Mouse (Mus musculus): Measurements from ENCODE around the gene Tnnc1. TPM values are rescaled to one million over a fixed set of nuclear protein-coding genes. Genes with fewer than 3 reads are reported as not detected.

Tnnc1 gene
- polyA plus RNA-seq, 1 experiment from 2014 or later: 0.80 TPM

DNA sequence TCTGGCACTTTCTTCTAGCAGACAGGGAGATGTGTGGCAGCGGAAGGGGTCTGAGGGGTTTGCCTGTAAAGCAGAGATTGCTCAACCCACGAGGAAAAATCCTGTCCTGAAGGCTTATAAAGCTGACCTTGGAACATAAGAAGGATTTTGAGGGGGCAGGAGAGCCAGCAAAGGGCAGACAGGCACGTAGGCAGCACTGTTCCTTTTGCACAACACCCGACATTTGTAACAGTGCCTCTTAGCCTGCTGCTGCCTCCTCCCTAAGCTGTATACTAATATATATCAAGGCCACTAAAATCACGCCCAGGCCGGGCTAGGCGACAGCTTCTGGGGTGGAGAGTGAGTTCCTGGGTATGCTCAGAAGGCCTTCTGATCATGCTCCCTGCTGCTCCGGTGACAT lies 22.3 kb downstream of the Tnnc1 start:
- H3K36me3 ChIP-seq: no peaks in the 10 kb centered on the region
- WGBS: 74% methylated on average over 8 of the region's 8 CpGs
- peaks cover 13% of the 10 kb centered on the region for H3K4me1 ChIP-seq
- no peak overlapping the region for H3K4me3 ChIP-seq
- H3K27me3 ChIP-seq (ENCODE audit: low read depth, poor library complexity, severe bottlenecking): no peaks in the 10 kb centered on the region
- H3K9me3 ChIP-seq (replicated peaks): no peaks in the 10 kb centered on the region
- no peak for DNase-seq (ENCODE audit: low spot score)
- H3K27ac ChIP-seq (replicated peaks): no peak overlapping the region; the same call in 1 of the 2 replicates

DNA sequence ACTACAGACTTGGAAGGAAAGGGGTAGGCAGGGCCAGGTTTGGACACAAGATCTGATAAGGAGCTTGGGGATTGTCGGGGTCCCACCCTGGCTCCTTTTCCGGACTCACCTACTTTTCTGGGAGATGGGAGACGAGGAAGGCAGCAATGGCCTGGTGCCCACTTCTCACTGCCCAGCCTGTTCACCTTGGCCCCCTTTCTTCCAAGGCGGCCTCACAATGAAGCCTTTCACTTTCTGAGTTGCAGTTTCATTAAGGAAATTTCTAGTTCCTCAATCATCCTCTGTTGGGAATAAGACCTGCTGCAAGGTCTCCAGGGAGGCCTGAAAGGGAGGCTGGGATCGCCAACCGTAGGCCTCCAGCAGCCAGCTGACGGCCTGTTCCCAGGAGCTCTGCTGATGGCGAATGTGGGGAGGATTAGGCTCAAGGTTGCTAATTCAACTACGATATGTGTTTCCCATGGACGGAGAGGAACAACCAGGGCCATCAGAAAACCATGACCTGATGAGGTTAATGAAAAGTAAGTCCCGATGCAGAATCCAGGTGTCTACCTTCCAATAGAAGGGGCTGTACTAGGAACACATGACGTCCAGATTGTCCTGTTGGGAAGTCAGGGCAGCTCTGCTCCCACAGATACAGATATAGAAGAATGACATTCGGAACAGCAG lies 24.4 kb downstream of the Tnnc1 start:
- H3K4me3 ChIP-seq: no peak overlapping the region
- no peaks in the 10 kb centered on the region for H3K9me3 ChIP-seq (replicated peaks)
- H3K4me1 ChIP-seq: peaks cover 13% of the 10 kb centered on the region
- H3K36me3 ChIP-seq: no peaks in the 10 kb centered on the region
- WGBS: 90% methylated on average over 13 of the region's 13 CpGs
- no peak for DNase-seq (ENCODE audit: low spot score)
- H3K27ac ChIP-seq (replicated peaks): no peak overlapping the region; the same call in 1 of the 2 replicates
- no peaks in the 10 kb centered on the region for H3K27me3 ChIP-seq (ENCODE audit: low read depth, poor library complexity, severe bottlenecking)

DNA sequence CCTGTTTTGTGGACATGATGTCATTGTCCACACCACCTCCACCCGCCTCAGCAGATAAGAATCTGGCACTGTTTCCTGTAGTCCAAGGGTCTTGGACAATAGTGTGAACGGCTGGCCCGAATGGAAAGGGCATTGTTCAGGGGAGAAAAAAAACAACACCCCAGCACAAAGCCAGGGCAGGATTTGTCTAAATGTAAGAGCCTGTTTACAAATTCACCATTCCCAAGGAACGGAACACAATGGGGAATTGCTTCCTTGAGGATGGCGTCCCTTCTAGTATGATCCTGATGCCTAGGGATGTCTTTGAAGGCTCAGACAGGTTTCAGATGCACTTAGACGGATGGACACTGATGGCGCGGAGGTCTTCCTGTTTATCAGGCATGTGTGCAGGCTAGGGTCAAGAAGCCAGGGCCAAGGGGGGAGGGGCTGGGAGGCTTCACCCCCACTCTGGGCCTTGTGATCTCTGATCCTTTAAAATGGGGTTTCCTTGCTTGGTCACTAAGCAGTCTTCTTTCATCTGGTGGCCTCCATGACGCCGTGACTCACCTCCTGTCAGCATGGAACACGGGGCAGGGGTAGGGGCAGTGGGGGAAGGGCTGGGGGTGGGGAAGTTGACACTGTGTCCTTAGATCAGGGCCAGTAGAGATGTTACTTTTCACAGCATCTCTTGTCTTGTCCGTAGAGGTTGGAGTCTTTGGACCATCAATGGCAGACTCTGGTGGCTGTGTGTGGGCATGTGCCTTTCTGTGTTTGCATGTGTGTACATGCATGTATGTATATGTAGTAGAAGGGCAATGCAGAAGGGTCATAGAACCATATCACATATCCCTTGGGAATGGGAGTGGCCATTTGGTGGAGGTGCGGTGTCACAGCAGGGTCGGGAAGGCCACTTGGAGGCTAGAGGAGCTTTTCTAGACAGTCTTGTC lies 25.2 kb downstream of the Tnnc1 start:
- WGBS: 86% methylated on average over 14 of the region's 14 CpGs
- H3K27ac ChIP-seq (replicated peaks): no peak overlapping the region
- H3K36me3 ChIP-seq: no peaks in the 10 kb centered on the region
- H3K4me3 ChIP-seq: no peak overlapping the region
- no peak for DNase-seq (ENCODE audit: low spot score)
- H3K4me1 ChIP-seq: peaks cover 10% of the 10 kb centered on the region
- no peaks in the 10 kb centered on the region for H3K27me3 ChIP-seq (ENCODE audit: low read depth, poor library complexity, severe bottlenecking)
- no peaks in the 10 kb centered on the region for H3K9me3 ChIP-seq (replicated peaks)

DNA sequence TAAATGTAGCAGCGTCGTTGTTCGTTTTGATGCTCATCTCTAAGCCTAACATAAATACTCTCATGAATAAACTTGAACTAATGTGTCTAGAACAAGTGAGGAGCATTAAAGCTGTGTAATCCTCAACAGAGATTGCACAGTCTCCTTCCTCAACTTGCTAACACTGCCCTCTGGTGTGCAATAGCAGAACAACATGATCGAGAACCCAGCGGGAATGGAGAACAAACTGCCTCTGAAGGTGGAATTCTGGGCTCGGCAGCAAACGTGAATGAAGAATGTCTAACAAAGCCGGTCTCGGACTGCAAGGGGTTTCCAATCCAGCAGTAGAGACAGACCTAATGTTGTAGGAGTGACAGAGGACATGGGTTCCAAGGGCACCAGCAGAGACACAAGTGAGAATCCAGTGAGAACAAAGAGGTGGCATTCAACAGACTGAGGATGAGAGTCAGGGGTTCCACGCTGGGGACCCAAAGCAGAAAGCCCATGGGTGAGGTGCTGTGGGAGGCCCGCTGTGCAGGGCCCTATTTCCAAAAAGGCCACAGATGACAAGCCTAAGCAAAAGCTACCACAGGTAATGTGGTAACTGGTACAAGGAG lies 26.0 kb downstream of the Tnnc1 start:
- Histone ChIP-seq H3K27me3 (ENCODE audit: low read depth, poor library complexity, severe bottlenecking) (no peaks in the 10 kb centered on the region), H3K4me1 (peaks cover 8% of the 10 kb centered on the region), H3K9me3 (replicated peaks) (no peaks in the 10 kb centered on the region), H3K27ac (replicated peaks) (peak overlapping the region; percentile 61), H3K4me3 (no peak overlapping the region), H3K36me3 (no peaks in the 10 kb centered on the region)
- 22% methylated on average over 11 of the region's 11 CpGs for WGBS
- DNase-seq (ENCODE audit: low spot score): peak; percentile 76

DNA sequence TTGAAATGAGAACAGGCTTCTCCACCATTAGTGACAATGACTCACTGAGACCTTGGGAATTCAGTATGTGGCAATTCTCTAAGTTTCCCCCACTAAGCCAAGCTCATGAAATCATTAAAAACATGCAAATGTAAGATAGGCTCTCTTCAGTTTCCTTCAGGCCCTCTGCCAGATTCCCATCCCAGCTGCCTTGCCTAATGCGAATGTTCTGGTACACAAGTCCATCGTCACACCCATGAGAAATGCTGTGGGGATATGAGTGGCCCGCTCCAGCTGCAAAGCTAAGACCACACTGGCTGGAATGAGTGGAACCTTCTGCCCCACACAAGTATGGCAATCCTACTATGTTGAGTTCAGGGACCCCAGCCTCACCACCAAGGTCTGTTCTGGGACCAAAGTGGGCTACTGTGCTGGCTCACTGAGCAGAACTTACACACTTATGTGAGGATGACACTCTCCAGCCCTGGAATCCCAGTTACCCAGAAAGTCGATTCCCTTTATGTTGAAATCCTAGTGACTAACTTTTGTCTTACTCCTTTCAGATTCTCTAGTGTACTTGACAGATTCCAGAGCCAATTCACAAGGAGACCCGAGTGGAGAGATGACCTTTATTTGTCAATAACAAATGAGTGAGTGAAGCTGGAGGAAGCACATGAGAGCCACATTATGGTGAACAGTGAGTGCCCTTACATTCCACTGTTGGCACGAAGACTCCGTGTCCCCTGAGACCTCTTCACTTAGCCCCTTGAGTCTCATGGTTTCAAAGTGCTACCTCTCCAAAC lies 29.2 kb downstream of the Tnnc1 start:
- Histone ChIP-seq H3K27ac (replicated peaks) (no peak overlapping the region), H3K27me3 (ENCODE audit: low read depth, poor library complexity, severe bottlenecking) (no peaks in the 10 kb centered on the region), H3K4me3 (no peak overlapping the region), H3K4me1 (no peaks in the 10 kb centered on the region), H3K36me3 (no peaks in the 10 kb centered on the region), H3K9me3 (replicated peaks) (no peaks in the 10 kb centered on the region)
- 88% methylated on average over 7 of the region's 7 CpGs for WGBS
- DNase-seq (ENCODE audit: low spot score): no peak

DNA sequence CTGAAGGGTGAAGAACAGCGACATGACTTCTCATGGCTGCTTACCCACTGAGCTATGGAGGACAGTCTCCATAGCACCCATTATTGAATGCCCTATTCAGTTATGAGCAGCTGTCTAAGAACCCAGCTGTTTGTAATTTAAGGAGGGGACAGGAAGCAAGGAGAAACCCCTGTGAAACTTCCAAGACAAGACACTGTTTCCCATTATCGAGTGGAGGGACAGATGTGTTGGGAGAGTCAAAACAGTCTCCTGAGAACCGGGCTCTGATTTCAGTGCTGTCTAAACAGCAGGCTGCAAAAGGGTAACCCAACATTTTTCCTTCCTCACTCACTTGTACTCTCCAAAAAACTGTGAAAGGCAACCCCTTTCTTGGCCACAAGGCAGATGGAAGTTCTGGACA lies 32.4 kb downstream of the Tnnc1 start:
- 71% methylated on average over 3 of the region's 3 CpGs for WGBS
- Histone ChIP-seq H3K36me3 (no peaks in the 10 kb centered on the region), H3K9me3 (replicated peaks) (no peaks in the 10 kb centered on the region), H3K4me3 (no peak overlapping the region), H3K4me1 (no peaks in the 10 kb centered on the region), H3K27me3 (ENCODE audit: low read depth, poor library complexity, severe bottlenecking) (no peaks in the 10 kb centered on the region), H3K27ac (replicated peaks) (no peak overlapping the region)
- no peak for DNase-seq (ENCODE audit: low spot score)

DNA sequence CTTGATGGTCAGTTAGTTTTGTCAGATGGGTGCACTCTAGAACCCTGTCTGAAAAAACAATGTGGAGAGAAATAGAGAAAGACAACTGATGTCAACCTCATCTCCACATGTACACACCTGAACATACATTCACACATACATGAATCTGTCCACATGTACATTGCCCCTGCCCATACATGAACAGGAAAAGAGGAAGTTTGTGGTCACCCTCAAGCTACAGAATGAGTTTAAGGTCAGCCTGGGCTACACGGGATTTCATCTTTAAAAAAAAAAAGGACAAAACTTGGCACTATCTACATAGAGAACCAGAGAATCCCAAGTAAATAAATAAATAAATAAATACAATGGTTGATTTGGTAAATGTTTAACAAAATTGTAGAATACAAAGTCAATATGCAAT lies 36.7 kb downstream of the Tnnc1 start:
- 81% methylated on average over 1 of the region's 1 CpGs for WGBS
- H3K36me3 ChIP-seq: no peaks in the 10 kb centered on the region
- no peak overlapping the region for H3K4me3 ChIP-seq
- no peaks in the 10 kb centered on the region for H3K9me3 ChIP-seq (replicated peaks)
- no peaks in the 10 kb centered on the region for H3K27me3 ChIP-seq (ENCODE audit: low read depth, poor library complexity, severe bottlenecking)
- no peak overlapping the region for H3K27ac ChIP-seq (replicated peaks)
- DNase-seq (ENCODE audit: low spot score): no peak
- H3K4me1 ChIP-seq: 0 out of 2 replicates have a peak, but pooled peaks cover 2% of the 10 kb centered on the region

DNA sequence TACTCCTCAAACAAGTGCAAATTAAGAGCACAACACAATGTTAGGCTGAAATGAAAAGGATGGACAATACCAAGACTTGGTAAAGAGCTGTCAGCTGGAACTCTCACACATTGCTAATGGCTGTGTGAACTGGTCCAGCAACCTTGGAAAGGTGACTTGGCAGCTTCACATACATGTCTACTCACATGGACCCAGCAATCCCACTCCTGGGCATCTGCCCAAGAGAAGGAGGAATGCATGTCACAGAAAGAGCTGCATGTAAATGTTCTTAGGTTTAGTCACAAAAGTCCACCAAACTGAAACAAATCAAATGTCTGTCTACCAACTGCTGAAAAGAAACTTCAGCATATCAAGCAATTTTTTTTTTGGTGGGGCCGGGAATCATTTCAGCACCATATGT lies 37.8 kb downstream of the Tnnc1 start:
- no peaks in the 10 kb centered on the region for H3K36me3 ChIP-seq
- no peak overlapping the region for H3K27ac ChIP-seq (replicated peaks)
- H3K4me3 ChIP-seq: no peak overlapping the region
- 92% methylated on average over 1 of the region's 1 CpGs for WGBS
- H3K4me1 ChIP-seq: peaks cover 14% of the 10 kb centered on the region
- H3K27me3 ChIP-seq (ENCODE audit: low read depth, poor library complexity, severe bottlenecking): no peaks in the 10 kb centered on the region
- H3K9me3 ChIP-seq (replicated peaks): no peaks in the 10 kb centered on the region
- DNase-seq (ENCODE audit: low spot score): no peak

DNA sequence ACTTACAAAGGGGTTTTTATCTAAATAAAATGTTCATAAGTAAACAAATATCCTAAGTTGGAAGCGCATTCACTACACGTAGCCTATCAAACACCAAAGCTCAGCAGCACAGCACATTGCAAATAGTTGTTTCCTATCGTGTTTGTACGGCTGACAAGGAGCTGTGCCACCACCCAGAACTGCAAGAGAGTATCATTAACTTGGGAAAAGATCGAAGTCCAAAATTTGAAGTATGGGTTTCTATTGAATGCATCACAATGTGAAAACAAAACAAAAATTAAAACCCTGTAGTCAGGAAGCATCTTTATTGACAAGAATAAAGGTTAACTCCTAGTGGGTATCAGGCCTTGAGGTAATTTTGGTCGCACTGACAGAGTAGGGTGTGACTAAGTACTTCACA lies 40.3 kb downstream of the Tnnc1 start:
- no peaks in the 10 kb centered on the region for H3K27me3 ChIP-seq (ENCODE audit: low read depth, poor library complexity, severe bottlenecking)
- H3K27ac ChIP-seq (replicated peaks): no peak overlapping the region
- H3K4me3 ChIP-seq: no peak overlapping the region
- no peak for DNase-seq (ENCODE audit: low spot score)
- no peaks in the 10 kb centered on the region for H3K9me3 ChIP-seq (replicated peaks)
- H3K36me3 ChIP-seq: peaks cover 9% of the 10 kb centered on the region
- WGBS: 93% methylated on average over 6 of the region's 6 CpGs
- peaks cover 28% of the 10 kb centered on the region for H3K4me1 ChIP-seq

DNA sequence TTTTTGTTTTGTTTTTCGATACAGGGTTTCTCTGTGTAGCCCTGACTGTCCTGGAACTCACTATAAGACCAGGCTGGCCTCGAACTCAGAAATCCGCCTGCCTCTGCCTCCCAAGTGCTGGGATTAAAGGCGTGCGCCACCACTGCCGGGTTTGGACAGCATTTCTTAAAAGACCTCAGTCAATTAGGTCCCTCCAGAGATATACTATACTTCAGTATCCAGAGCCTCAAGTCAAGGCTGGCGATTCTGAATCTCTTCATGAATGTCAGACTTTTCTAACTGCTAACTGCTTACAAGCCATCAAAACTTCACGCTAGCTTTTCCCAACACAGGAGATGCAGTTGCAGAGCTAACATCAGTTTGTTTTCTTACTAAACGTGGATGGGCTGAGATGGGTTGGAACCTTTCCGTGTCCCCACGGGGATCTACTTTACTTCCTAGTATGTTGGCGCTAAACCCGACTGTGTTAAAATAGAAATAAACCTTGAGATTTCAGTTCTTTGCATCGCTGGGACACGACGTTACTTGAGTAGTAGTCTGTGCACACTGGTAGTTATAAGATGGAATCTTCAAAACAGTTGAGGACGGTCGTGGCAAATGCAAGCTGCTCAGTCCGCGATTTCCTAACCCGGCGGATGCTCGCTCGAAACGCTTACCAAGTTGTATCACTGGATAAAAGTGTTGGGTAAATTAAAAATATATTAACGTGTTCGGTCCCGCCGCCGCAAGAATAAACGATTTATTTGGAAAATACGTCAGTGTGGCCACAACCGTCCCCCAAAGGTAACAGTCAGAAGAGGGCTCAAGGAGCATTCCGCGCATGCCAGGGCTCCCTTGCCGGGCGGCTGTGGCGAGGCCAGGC lies 42.3 kb downstream of the Tnnc1 start:
- Histone ChIP-seq H3K36me3 (peaks cover 30% of the 10 kb centered on the region), H3K4me1 (peaks cover 28% of the 10 kb centered on the region), H3K27me3 (ENCODE audit: low read depth, poor library complexity, severe bottlenecking) (no peaks in the 10 kb centered on the region), H3K27ac (replicated peaks) (peak overlapping the region; percentile 96), H3K9me3 (replicated peaks) (no peaks in the 10 kb centered on the region), H3K4me3 (peak overlapping the region; percentile 99)
- 23% methylated on average over 38 of the region's 38 CpGs for WGBS
- no peak for DNase-seq (ENCODE audit: low spot score)

DNA sequence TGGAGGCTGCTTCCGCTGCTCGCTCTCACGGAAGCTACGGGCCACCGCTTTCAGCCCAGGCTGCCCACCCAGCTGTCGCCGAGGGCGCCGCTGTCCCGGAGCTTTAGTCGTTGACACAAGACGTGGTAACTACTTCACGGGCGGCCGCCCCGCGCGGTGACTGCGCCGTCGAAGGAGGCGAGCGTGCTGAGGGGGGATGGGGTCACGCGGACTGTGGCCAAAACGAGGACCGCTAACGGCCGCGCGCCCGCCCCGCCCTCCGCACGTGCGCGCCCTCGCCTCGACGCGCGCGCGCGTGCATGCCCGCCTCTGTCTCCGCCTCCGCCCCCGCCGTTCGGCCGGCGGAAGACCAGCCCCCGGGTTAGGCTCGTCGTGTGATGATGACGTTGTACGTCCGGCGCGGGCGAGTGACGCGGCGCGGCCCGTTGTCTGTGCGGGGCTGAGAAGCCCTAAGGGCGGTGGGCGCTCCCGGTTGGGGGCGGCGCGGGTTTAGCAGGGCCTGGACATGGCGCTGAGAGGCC lies 43.0 kb downstream of the Tnnc1 start, which contains the start of the genes Phf7 and Bap1:
TSS of gene Phf7 (minus strand) at position 234 of the 521 bp plus-strand sequence.
TSS of gene Bap1 (plus strand) at position 367 of the 521 bp plus-strand sequence.
- WGBS: under 1% methylated on average over 74 of the region's 75 CpGs
- Histone ChIP-seq H3K27ac (replicated peaks) (peak within 1 kb of the TSS; percentile 96), H3K36me3 (peaks cover 37% of the 10 kb centered on the region), H3K4me1 (peaks cover 28% of the 10 kb centered on the region), H3K9me3 (replicated peaks) (no peaks in the 10 kb centered on the region), H3K27me3 (ENCODE audit: low read depth, poor library complexity, severe bottlenecking) (no peaks in the 10 kb centered on the region), H3K4me3 (peak within 1 kb of the TSS; percentile 99)
- DNase-seq (ENCODE audit: low spot score): peak; percentile 96

Measured in midbrain, embryonic 10.5 days (tissue).